Mouse (Mus musculus): ENCODE measurements around the gene Ncoa7.

DNA sequence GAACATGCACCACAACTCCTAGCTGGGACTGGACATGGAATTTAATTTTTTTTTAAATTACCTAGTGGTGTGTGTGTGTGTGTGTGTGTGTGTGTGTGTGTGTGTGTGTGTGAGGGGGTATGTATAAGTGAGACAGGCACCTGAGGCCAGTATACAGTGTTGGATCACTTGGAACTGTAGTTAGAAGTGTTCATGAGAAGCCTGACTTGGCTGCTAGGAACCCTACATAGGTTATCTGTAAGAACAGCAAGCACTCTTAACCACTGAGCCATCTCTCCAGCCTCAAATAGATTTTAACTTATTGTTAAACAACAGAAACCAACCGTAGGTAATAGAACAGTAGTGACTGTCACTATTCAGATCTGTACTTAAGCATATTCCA is 14.8 kb downstream of the Ncoa7 start:
- TF ChIP-seq CTCF (IDR thresholded peaks at IDR 0.05; ENCODE audit: extremely low read depth, insufficient read depth, insufficient read length, insufficient replicate concordance) (no peak), POLR2A (IDR thresholded peaks at IDR 0.05; ENCODE audit: low read depth, low read length) (no peak)

Measured in spleen, adult 2 months (tissue).